Mouse (Mus musculus) adrenal gland, postnatal 25 days (tissue): Measurements from ENCODE around the gene Plxnc1. TPM values are rescaled to one million over a fixed set of nuclear protein-coding genes. Genes with fewer than 3 reads are reported as not detected.

ENCODE experiments used
- DNase-seq: peaks from one replicate; pipeline ENCODE4 v3.0.0; 2021; ENCODE audit warnings: mixed read lengths
- total RNA-seq: library from RNA; stranded (reverse); gene quantifications from 2 replicates; pipeline ENCODE4 v1.2.3, GENCODE M21; 2021

The Plxnc1 gene
- total RNA-seq, 1 experiment from 2014 or later, result 1.5 TPM

- DNase-seq, result no peak
Observed at GRCm38 (mm10) chr10:94818781-94819665, 125.6 kb downstream of the Plxnc1 start.

- no peak for DNase-seq
Observed at GRCm38 (mm10) chr10:94818127-94818526, 126.5 kb downstream of the Plxnc1 start.

GRCm38 (mm10) chr10:94811907-94812851, 132.5 kb downstream of the Plxnc1 start:
- DNase-seq, result no peak

- DNase-seq, result no peak
Observed at GRCm38 (mm10) chr10:94809946-94810472, 134.6 kb downstream of the Plxnc1 start.

GRCm38 (mm10) chr10:94808275-94808674, 136.4 kb downstream of the Plxnc1 start:
- no peak for DNase-seq

- no peak for DNase-seq
Observed at GRCm38 (mm10) chr10:94807323-94807722, 137.3 kb downstream of the Plxnc1 start.

- DNase-seq, result no peak
Observed at GRCm38 (mm10) chr10:94804909-94805220, 139.8 kb downstream of the Plxnc1 start.

- DNase-seq, result no peak
Observed at GRCm38 (mm10) chr10:94804029-94804908, 140.4 kb downstream of the Plxnc1 start.

- DNase-seq, result no peak
Observed at GRCm38 (mm10) chr10:94800677-94801354, 143.8 kb downstream of the Plxnc1 start.

GRCm38 (mm10) chr10:94799485-94800239, 145.0 kb downstream of the Plxnc1 start:
- DNase-seq, result no peak

GRCm38 (mm10) chr10:94798128-94798527, 146.5 kb downstream of the Plxnc1 start:
- DNase-seq, result no peak

- DNase-seq, result no peak
Observed at GRCm38 (mm10) chr10:94794666-94795244, 149.9 kb downstream of the Plxnc1 start.

GRCm38 (mm10) chr10:94793914-94794313, 150.7 kb downstream of the Plxnc1 start:
- no peak for DNase-seq

GRCm38 (mm10) chr10:94789205-94789604, 155.4 kb downstream of the Plxnc1 start:
- DNase-seq, result peak; percentile 45

GRCm38 (mm10) chr10:94780618-94781262, 163.9 kb downstream of the Plxnc1 start:
- no peak for DNase-seq

- DNase-seq, result no peak
Observed at GRCm38 (mm10) chr10:94779319-94779718, 165.3 kb downstream of the Plxnc1 start.

- DNase-seq, result no peak
Observed at GRCm38 (mm10) chr10:94777576-94777975, 167.1 kb downstream of the Plxnc1 start.

- DNase-seq, result peak; percentile 7
Observed at GRCm38 (mm10) chr10:94771496-94771895, 173.1 kb downstream of the Plxnc1 start.

GRCm38 (mm10) chr10:94747011-94747410, 197.6 kb downstream of the Plxnc1 start:
- DNase-seq, result no peak
